Mouse (Mus musculus) hindbrain, embryonic 13.5 days (tissue): ENCODE measurements around the gene Rtp2. TPM values are rescaled to one million over a fixed set of nuclear protein-coding genes. Genes with fewer than 3 reads are reported as not detected.
"Not testable (repeated sequence)": the region's sequence is repeated elsewhere in the genome, so short reads cannot be mapped to it uniquely, and the experiment has no call there.

Experiments used
- ATAC-seq: fragments of 200-750 bp; cut with Nextera tagmentation; 2 replicates; pipeline ENCODE4 v1.8.0; 2017; ENCODE audit warnings: moderate TSS enrichment; ENCODE audit not compliant: low FRiP score
- H3K27ac ChIP-seq: fragments of 300-500 bp; sonication (generic); 2 replicates; pipeline ENCODE4 v1.5.1; 2015; ENCODE audit warnings: inconsistent platforms, mild to moderate bottlenecking, moderate library complexity
- H3K27me3 ChIP-seq: fragments of 300-500 bp; sonication (generic); 2 replicates; pipeline ENCODE4 v1.6.1; 2015; ENCODE audit warnings: mild to moderate bottlenecking, inconsistent platforms
- H3K36me3 ChIP-seq: fragments of 300-500 bp; sonication (generic); 2 replicates; pipeline ENCODE4 v1.6.1; 2015; ENCODE audit warnings: mild to moderate bottlenecking, inconsistent platforms
- H3K4me1 ChIP-seq: fragments of 300-500 bp; sonication (generic); replicated peaks from 2 replicates; pipeline ENCODE4 v1.6.1; 2015; ENCODE audit warnings: inconsistent platforms
- H3K4me2 ChIP-seq: fragments of 300-500 bp; sonication (generic); 2 replicates; pipeline ENCODE4 v1.6.1; 2015; ENCODE audit warnings: inconsistent platforms, mild to moderate bottlenecking, moderate library complexity
- H3K4me3 ChIP-seq: fragments of 300-500 bp; sonication (generic); 2 replicates; pipeline ENCODE4 v1.5.1; 2015; ENCODE audit warnings: mild to moderate bottlenecking, inconsistent platforms
- H3K9ac ChIP-seq: fragments of 300-500 bp; sonication (generic); 2 replicates; pipeline ENCODE4 v1.6.1; 2015; ENCODE audit warnings: mild to moderate bottlenecking, inconsistent platforms
- H3K9me3 ChIP-seq: fragments of 300-500 bp; sonication (generic); 2 replicates; pipeline ENCODE4 v1.6.1; 2016; ENCODE audit warnings: inconsistent platforms
- WGBS: fragments of 180-500 bp; shearing (Covaris S2); methylation state at CpG from one replicate; pipeline ENCODE4 v1.1.7; 2015; 5-methylcytosine and 5-hydroxymethylcytosine counted together
- polyA plus RNA-seq: library from polyadenylated mRNA; unstranded; fragments of >200 nt; fragmentation: Nextera tagmentation; extraction: Ambion mirVana; gene quantifications from 2 replicates; pipeline ENCODE4 v1.2.1, GENCODE M21; 2015

Rtp2 gene
- polyA plus RNA-seq, 1 experiment from 2014 or later, result not detected

- no peaks in the 10 kb centered on the region for H3K27me3 ChIP-seq
- no peak overlapping the region for H3K9ac ChIP-seq
- H3K4me3 ChIP-seq, result no peak overlapping the region
- no peaks in the 10 kb centered on the region for H3K9me3 ChIP-seq
- H3K4me1 ChIP-seq, result no peaks in the 10 kb centered on the region
- no peak overlapping the region for H3K4me2 ChIP-seq
- no peaks in the 10 kb centered on the region for H3K36me3 ChIP-seq
- H3K27ac ChIP-seq, result no peak overlapping the region
- no peak for ATAC-seq
- WGBS, result 79% methylated on average over 18 of the region's 18 CpGs
These were observed 919 bp downstream of the Rtp2 start for GRCm38 (mm10) chr16:23931275-23931674.

- H3K9me3 ChIP-seq, result no peaks in the 10 kb centered on the region
- H3K4me1 ChIP-seq, result no peaks in the 10 kb centered on the region
- no peak for ATAC-seq
- no peak overlapping the region for H3K9ac ChIP-seq
- H3K4me2 ChIP-seq, result no peak overlapping the region
- no peak overlapping the region for H3K27ac ChIP-seq
- H3K27me3 ChIP-seq, result no peaks in the 10 kb centered on the region
- H3K36me3 ChIP-seq, result no peaks in the 10 kb centered on the region
- 85% methylated on average over 3 of the region's 3 CpGs for WGBS
- H3K4me3 ChIP-seq, result no peak overlapping the region
These were observed 1.6 kb downstream of the Rtp2 start for GRCm38 (mm10) chr16:23930426-23931073.

GRCm38 (mm10) chr16:23927301-23928114, 4.7 kb downstream of the Rtp2 start:
- Histone ChIP-seq H3K4me3 (no peak overlapping the region), H3K36me3 (no peaks in the 10 kb centered on the region), H3K27ac (no peak overlapping the region), H3K4me1 (no peaks in the 10 kb centered on the region), H3K27me3 (no peaks in the 10 kb centered on the region), H3K9me3 (no peaks in the 10 kb centered on the region), H3K4me2 (no peak overlapping the region), H3K9ac (no peak overlapping the region)
- ATAC-seq, result no peak
- 94% methylated on average over 33 of the region's 33 CpGs for WGBS

- 94% methylated on average over 1 of the region's 1 CpGs for WGBS
- H3K4me3 ChIP-seq, result no peak overlapping the region
- H3K36me3 ChIP-seq, result no peaks in the 10 kb centered on the region
- H3K27ac ChIP-seq, result no peak overlapping the region
- no peak for ATAC-seq
- no peak overlapping the region for H3K4me2 ChIP-seq
- no peaks in the 10 kb centered on the region for H3K27me3 ChIP-seq
- no peaks in the 10 kb centered on the region for H3K4me1 ChIP-seq
- no peak overlapping the region for H3K9ac ChIP-seq
- H3K9me3 ChIP-seq, result no peaks in the 10 kb centered on the region
These were observed 9.3 kb downstream of the Rtp2 start for GRCm38 (mm10) chr16:23922906-23923305.

GRCm38 (mm10) chr16:23921697-23922096, 10.5 kb downstream of the Rtp2 start:
- Histone ChIP-seq H3K27me3 (no peaks in the 10 kb centered on the region), H3K27ac (no peak overlapping the region), H3K9ac (no peak overlapping the region), H3K36me3 (no peaks in the 10 kb centered on the region), H3K4me1 (no peaks in the 10 kb centered on the region), H3K4me2 (no peak overlapping the region), H3K4me3 (no peak overlapping the region), H3K9me3 (no peaks in the 10 kb centered on the region)
- no peak for ATAC-seq
- WGBS, result 76% methylated on average over 5 of the region's 5 CpGs

DNA sequence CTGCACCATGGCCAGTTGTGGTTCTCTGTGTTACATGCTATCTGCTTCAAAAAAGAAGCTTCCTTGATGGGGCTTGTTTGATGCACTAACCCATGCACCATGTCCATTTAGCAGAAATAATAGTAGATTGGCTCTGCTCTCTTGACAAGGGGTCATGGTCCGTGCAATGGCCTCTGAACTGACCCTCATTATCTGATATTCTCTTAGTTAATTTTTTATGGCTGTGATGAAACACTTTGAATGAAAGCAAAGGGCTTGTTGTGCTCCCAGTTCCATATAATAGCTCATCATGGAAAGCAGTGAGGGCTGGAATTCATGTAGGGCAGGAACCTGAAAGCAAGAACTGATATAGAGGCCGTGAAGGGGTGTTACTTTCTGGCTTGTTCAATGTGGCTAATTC, 12.8 kb downstream of the Rtp2 start:
- H3K4me1 ChIP-seq, result no peaks in the 10 kb centered on the region
- no peaks in the 10 kb centered on the region for H3K9me3 ChIP-seq
- ATAC-seq, result no peak
- WGBS, result 85% methylated on average over 2 of the region's 2 CpGs
- H3K4me2 ChIP-seq, result no peak overlapping the region
- H3K4me3 ChIP-seq, result no peak overlapping the region
- no peak overlapping the region for H3K27ac ChIP-seq
- H3K27me3 ChIP-seq, result no peaks in the 10 kb centered on the region
- no peak overlapping the region for H3K9ac ChIP-seq
- H3K36me3 ChIP-seq, result no peaks in the 10 kb centered on the region

DNA sequence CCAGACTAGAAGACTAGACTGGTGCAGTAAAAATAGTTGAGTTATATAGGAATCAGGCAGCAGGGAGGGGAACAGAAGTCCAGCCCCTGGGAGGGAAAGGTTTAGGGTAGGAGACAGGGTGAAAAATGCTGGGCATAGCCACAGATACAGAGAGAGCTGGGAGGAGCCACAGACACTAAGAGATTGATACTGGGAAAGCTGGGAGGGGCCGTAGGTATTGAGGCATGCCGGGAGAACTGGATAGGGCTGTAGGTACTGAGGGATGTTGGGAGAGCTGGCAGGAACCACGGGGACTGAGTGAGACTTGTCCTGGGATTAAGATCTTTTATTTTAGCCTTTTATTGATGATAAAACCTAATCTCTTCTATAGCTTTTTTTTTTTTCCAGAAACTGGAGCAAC, 18.8 kb downstream of the Rtp2 start:
- Histone ChIP-seq H3K4me3 (no peak overlapping the region), H3K9ac (no peak overlapping the region), H3K27me3 (no peaks in the 10 kb centered on the region), H3K4me1 (peaks cover 5% of the 10 kb centered on the region; the same call in 1 of the 2 replicates), H3K9me3 (no peaks in the 10 kb centered on the region), H3K36me3 (no peaks in the 10 kb centered on the region), H3K27ac (no peak overlapping the region), H3K4me2 (no peak overlapping the region)
- 66% methylated on average over 3 of the region's 3 CpGs for WGBS
- no peak for ATAC-seq

- H3K9ac ChIP-seq, result no peak overlapping the region
- H3K4me2 ChIP-seq, result no peak overlapping the region
- H3K4me1 ChIP-seq, result peaks cover 5% of the 10 kb centered on the region; the same call in 1 of the 2 replicates
- ATAC-seq, result no peak
- H3K9me3 ChIP-seq, result no peaks in the 10 kb centered on the region
- H3K36me3 ChIP-seq, result no peaks in the 10 kb centered on the region
- no peaks in the 10 kb centered on the region for H3K27me3 ChIP-seq
- H3K27ac ChIP-seq, result no peak overlapping the region
- WGBS, result 87% methylated on average over 13 of the region's 13 CpGs
- no peak overlapping the region for H3K4me3 ChIP-seq
These were observed 19.5 kb downstream of the Rtp2 start for GRCm38 (mm10) chr16:23912741-23913140.

DNA sequence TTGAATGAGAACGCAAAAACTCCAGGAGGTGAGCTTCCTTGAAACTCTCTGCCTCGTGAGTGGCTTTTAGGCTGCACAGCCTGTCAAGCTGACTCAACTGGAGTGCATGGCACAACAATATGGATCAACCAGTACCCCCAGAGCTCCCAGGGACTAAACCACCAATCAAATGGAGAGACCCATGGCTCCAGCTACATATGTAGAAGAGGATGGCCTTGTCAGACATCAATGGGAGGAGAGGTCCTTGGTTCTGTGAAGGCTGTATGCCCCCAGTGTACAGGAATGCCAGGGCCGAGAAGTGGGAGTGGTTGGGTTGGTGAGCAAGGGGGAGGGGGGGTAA, 23.2 kb downstream of the Rtp2 start:
- H3K4me3 ChIP-seq, H3K4me2 ChIP-seq: not testable (repeated sequence)
- 91% methylated on average over 3 of the region's 3 CpGs for WGBS

DNA sequence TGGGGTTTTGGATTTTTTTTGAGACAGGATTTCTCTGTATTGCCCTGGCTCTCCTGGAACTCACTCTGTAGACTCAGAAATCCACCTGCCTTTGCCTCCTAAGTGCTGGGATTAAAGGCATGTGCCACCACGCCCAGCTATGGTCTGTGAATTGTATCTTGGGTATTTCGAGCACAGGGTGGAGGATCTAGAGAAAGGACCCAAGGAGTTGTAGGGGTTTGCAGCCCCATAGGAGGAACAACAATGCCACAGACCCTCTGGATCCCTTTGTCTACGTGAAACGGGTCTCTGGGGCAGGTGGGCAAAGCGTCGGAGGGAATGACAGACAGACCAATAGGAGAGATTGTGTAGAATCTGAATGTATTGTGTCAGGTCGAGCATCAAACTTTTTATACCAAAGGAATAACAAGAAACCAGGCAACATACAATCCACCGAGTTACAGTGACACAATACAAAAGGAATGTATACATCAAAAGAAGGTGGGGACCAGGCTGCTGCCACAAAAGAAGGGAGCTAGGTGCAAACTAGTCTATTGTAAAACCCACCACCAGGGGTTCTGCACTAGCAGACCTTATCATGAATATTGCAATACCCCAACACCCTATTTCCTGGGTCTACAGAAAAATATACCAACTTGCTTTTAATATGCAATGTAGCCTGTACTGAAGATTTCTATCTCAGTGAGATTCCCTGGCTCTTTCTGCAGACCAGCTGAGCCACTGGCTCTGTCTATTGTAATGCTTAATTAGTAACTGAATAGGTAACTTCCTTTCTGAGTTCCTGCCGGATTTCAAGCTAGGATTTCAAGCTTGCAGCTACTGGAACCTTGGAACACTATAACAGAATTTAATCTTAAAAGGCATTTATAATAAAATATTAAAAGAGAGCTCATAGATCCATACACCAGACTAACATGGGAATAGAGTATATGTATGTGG, 23.8 kb downstream of the Rtp2 start:
- not testable (repeated sequence) for H3K36me3 ChIP-seq, H3K27me3 ChIP-seq, H3K9ac ChIP-seq, ATAC-seq, H3K4me3 ChIP-seq, H3K4me1 ChIP-seq, H3K9me3 ChIP-seq, H3K4me2 ChIP-seq, H3K27ac ChIP-seq
- WGBS, result 88% methylated on average over 9 of the region's 9 CpGs

More for the DNA sequence above, 23.2 kb downstream of the Rtp2 start:
- not testable (repeated sequence) for H3K27me3 ChIP-seq, H3K36me3 ChIP-seq, H3K27ac ChIP-seq, H3K4me1 ChIP-seq, H3K9ac ChIP-seq, ATAC-seq, H3K9me3 ChIP-seq

DNA sequence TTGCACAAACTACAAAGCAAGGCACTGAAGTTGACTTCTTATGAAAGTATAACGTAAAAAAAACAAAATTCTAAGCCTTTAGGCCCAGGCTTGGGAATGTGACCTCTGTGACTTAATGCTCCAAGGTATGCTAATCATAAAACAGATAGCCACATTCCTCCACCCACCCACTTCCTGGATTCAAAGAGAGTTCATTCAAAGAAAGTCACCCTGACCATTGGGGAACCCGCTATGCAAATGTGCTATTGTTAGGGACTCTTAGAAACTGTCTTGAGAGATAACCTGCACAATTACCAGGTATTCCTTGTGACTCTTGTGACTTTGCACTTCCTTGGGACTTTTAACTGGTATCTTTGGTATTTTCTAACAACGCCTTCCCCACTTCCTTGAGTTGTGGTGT, 25.6 kb downstream of the Rtp2 start:
- not testable (repeated sequence) for H3K9me3 ChIP-seq, H3K9ac ChIP-seq, H3K4me2 ChIP-seq, ATAC-seq, H3K27me3 ChIP-seq, H3K27ac ChIP-seq, H3K4me3 ChIP-seq, H3K36me3 ChIP-seq, H3K4me1 ChIP-seq
- WGBS, result 91% methylated on average over 3 of the region's 3 CpGs

DNA sequence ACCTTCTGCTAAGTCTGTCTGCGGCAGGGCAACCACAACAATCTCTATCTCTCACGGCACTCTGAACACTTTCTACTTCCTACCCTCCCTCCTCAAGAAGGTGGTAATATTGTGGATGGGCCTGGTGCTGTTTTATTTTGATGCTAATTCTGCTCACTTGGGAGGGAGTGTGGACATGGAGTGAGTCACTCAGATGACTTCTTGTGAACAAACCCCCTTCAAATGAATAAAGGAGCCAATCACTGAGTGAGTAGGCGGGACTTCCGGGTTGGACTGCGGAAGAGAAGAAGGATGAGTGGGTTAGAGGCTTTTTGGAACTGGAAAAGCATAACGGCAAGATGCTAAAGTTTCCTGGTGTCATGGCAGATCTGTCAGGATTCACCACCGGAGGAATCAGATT, 30.8 kb downstream of the Rtp2 start:
- H3K9ac ChIP-seq, result no peak overlapping the region
- no peak overlapping the region for H3K27ac ChIP-seq
- H3K36me3 ChIP-seq, result no peaks in the 10 kb centered on the region
- WGBS, result 90% methylated on average over 7 of the region's 7 CpGs
- H3K4me3 ChIP-seq, result no peak overlapping the region
- H3K27me3 ChIP-seq, result 0 out of 2 replicates have a peak, but pooled peaks cover 10% of the 10 kb centered on the region
- peaks cover 15% of the 10 kb centered on the region for H3K4me1 ChIP-seq
- ATAC-seq, result no peak
- no peak overlapping the region for H3K4me2 ChIP-seq
- no peaks in the 10 kb centered on the region for H3K9me3 ChIP-seq
